Mouse (Mus musculus): ENCODE data around the gene Ifi27l2a. TPM values are rescaled to one million over a fixed set of nuclear protein-coding genes. Genes with fewer than 3 reads are reported as not detected.
"Not testable (repeated sequence)": the region's sequence is repeated elsewhere in the genome, so short reads cannot be mapped to it uniquely, and the experiment has no call there.

The Ifi27l2a gene
- polyA plus RNA-seq (2015; fragmentation: Nextera tagmentation; extraction: Ambion mirVana): 15.4 and 16.7 TPM in 2 replicates

- no peak within 1 kb of the TSS for H3K27ac ChIP-seq (ENCODE audit: low read length)
- no peak within 1 kb of the TSS for H3K4me3 ChIP-seq (ENCODE audit: low read length)
- 50% methylated on average over 3 of the region's 3 CpGs for WGBS
- no peaks in the 10 kb centered on the region for H3K9me3 ChIP-seq (ENCODE audit: control insufficient read depth, low read length)
- no peaks in the 10 kb centered on the region for H3K27me3 ChIP-seq (replicated peaks; ENCODE audit: control insufficient read depth, insufficient read depth, low read length)
- no peak for ATAC-seq
- no peaks in the 10 kb centered on the region for H3K36me3 ChIP-seq (ENCODE audit: control insufficient read depth, insufficient read depth, low read length)
- no peaks in the 10 kb centered on the region for H3K4me1 ChIP-seq (ENCODE audit: control insufficient read depth, insufficient read depth, low read length)
- H3K9ac ChIP-seq (ENCODE audit: low read depth, low read length): no peak within 1 kb of the TSS
- H3K4me2 ChIP-seq (ENCODE audit: low read depth, low read length): no peak within 1 kb of the TSS
These were observed at the start of gene Ifi27l2a for GRCm38 (mm10) chr12:103443524-103443923. Gene Ifi27l2a (minus strand): TSS chr12:103443680.

GRCm38 (mm10) chr12:103492767-103493166 lies 49.3 kb upstream of the Ifi27l2a start:
- ATAC-seq: peak; percentile 45; the same call in 1 of the 2 replicates
- no peaks in the 10 kb centered on the region for H3K9me3 ChIP-seq (ENCODE audit: control insufficient read depth, low read length)

GRCm38 (mm10) chr12:103491091-103491730 lies 47.7 kb upstream of the Ifi27l2a start:
- Histone ChIP-seq H3K4me3 (ENCODE audit: low read length) (no peak overlapping the region), H3K9ac (ENCODE audit: low read depth, low read length) (no peak overlapping the region), H3K9me3 (ENCODE audit: control insufficient read depth, low read length) (no peaks in the 10 kb centered on the region), H3K27me3 (replicated peaks; ENCODE audit: control insufficient read depth, insufficient read depth, low read length) (no peaks in the 10 kb centered on the region), H3K27ac (ENCODE audit: low read length) (no peak overlapping the region), H3K36me3 (ENCODE audit: control insufficient read depth, insufficient read depth, low read length) (no peaks in the 10 kb centered on the region), H3K4me2 (ENCODE audit: low read depth, low read length) (no peak overlapping the region), H3K4me1 (ENCODE audit: control insufficient read depth, insufficient read depth, low read length) (no peaks in the 10 kb centered on the region)
- no peak for ATAC-seq
- WGBS: 71% methylated on average over 3 of the region's 3 CpGs

More at GRCm38 (mm10) chr12:103492767-103493166, 49.3 kb upstream of the Ifi27l2a start:
- no peak overlapping the region for H3K9ac ChIP-seq (ENCODE audit: low read depth, low read length)
- H3K27ac ChIP-seq (ENCODE audit: low read length): no peak overlapping the region
- no peak overlapping the region for H3K4me3 ChIP-seq (ENCODE audit: low read length)
- H3K36me3 ChIP-seq (ENCODE audit: control insufficient read depth, insufficient read depth, low read length): no peaks in the 10 kb centered on the region
- H3K4me1 ChIP-seq (ENCODE audit: control insufficient read depth, insufficient read depth, low read length): no peaks in the 10 kb centered on the region
- 31% methylated on average over 5 of the region's 5 CpGs for WGBS
- H3K4me2 ChIP-seq (ENCODE audit: low read depth, low read length): no peak overlapping the region
- H3K27me3 ChIP-seq (replicated peaks; ENCODE audit: control insufficient read depth, insufficient read depth, low read length): no peaks in the 10 kb centered on the region

GRCm38 (mm10) chr12:103487750-103488149 lies 44.3 kb upstream of the Ifi27l2a start:
- no peaks in the 10 kb centered on the region for H3K9me3 ChIP-seq (ENCODE audit: control insufficient read depth, low read length)
- no peaks in the 10 kb centered on the region for H3K36me3 ChIP-seq (ENCODE audit: control insufficient read depth, insufficient read depth, low read length)
- no peaks in the 10 kb centered on the region for H3K4me1 ChIP-seq (ENCODE audit: control insufficient read depth, insufficient read depth, low read length)
- no peak overlapping the region for H3K27ac ChIP-seq (ENCODE audit: low read length)
- no peak overlapping the region for H3K4me3 ChIP-seq (ENCODE audit: low read length)
- no peaks in the 10 kb centered on the region for H3K27me3 ChIP-seq (replicated peaks; ENCODE audit: control insufficient read depth, insufficient read depth, low read length)
- no peak for ATAC-seq
- no peak overlapping the region for H3K4me2 ChIP-seq (ENCODE audit: low read depth, low read length)
- 61% methylated on average over 2 of the region's 2 CpGs for WGBS
- no peak overlapping the region for H3K9ac ChIP-seq (ENCODE audit: low read depth, low read length)

- Histone ChIP-seq H3K27me3 (replicated peaks; ENCODE audit: control insufficient read depth, insufficient read depth, low read length) (no peaks in the 10 kb centered on the region), H3K4me2 (ENCODE audit: low read depth, low read length) (no peak overlapping the region), H3K4me1 (ENCODE audit: control insufficient read depth, insufficient read depth, low read length) (no peaks in the 10 kb centered on the region), H3K27ac (ENCODE audit: low read length) (no peak overlapping the region), H3K9ac (ENCODE audit: low read depth, low read length) (no peak overlapping the region), H3K4me3 (ENCODE audit: low read length) (no peak overlapping the region), H3K36me3 (ENCODE audit: control insufficient read depth, insufficient read depth, low read length) (no peaks in the 10 kb centered on the region), H3K9me3 (ENCODE audit: control insufficient read depth, low read length) (no peaks in the 10 kb centered on the region)
- WGBS: 51% methylated on average over 4 of the region's 4 CpGs
- no peak for ATAC-seq
These were observed 43.8 kb upstream of the Ifi27l2a start for GRCm38 (mm10) chr12:103487276-103487675.

DNA sequence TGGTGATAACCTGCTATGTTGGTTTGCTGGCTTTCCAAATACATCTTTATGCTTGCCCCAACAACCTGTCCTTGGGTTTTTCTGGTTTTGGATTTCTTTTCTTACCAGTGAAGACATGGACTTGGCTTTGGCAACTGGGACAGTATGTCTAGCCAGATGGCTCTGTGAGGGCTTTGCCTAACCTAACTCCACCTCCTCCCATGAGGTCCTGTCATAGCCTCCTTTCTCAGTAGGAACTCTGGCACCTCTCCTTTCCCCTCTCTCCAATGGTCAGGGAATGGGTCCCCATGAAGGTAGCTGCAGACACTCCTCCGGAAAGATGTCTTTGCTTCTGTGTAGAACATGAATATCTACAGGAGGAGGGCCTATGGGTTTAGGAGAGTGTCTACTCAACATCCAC lies 43.2 kb upstream of the Ifi27l2a start:
- Histone ChIP-seq H3K4me3 (ENCODE audit: low read length) (no peak overlapping the region), H3K27me3 (replicated peaks; ENCODE audit: control insufficient read depth, insufficient read depth, low read length) (no peaks in the 10 kb centered on the region), H3K27ac (ENCODE audit: low read length) (no peak overlapping the region), H3K9me3 (ENCODE audit: control insufficient read depth, low read length) (no peaks in the 10 kb centered on the region), H3K36me3 (ENCODE audit: control insufficient read depth, insufficient read depth, low read length) (no peaks in the 10 kb centered on the region), H3K4me2 (ENCODE audit: low read depth, low read length) (no peak overlapping the region), H3K9ac (ENCODE audit: low read depth, low read length) (no peak overlapping the region), H3K4me1 (ENCODE audit: control insufficient read depth, insufficient read depth, low read length) (no peaks in the 10 kb centered on the region)
- no peak for ATAC-seq
- 88% methylated on average over 1 of the region's 1 CpGs for WGBS

GRCm38 (mm10) chr12:103484200-103484972 lies 40.9 kb upstream of the Ifi27l2a start:
- not testable (repeated sequence) for H3K4me3 ChIP-seq (ENCODE audit: low read length); H3K4me1 ChIP-seq (ENCODE audit: control insufficient read depth, insufficient read depth, low read length); H3K27me3 ChIP-seq (replicated peaks; ENCODE audit: control insufficient read depth, insufficient read depth, low read length); H3K9me3 ChIP-seq (ENCODE audit: control insufficient read depth, low read length); H3K36me3 ChIP-seq (ENCODE audit: control insufficient read depth, insufficient read depth, low read length); H3K4me2 ChIP-seq (ENCODE audit: low read depth, low read length); H3K9ac ChIP-seq (ENCODE audit: low read depth, low read length)
- WGBS: 56% methylated on average over 9 of the region's 9 CpGs
- 0 out of 2 replicates have a peak overlapping the region, but pooled peaks have one; percentile 7 for H3K27ac ChIP-seq (ENCODE audit: low read length)
- ATAC-seq: peak; percentile 85

DNA sequence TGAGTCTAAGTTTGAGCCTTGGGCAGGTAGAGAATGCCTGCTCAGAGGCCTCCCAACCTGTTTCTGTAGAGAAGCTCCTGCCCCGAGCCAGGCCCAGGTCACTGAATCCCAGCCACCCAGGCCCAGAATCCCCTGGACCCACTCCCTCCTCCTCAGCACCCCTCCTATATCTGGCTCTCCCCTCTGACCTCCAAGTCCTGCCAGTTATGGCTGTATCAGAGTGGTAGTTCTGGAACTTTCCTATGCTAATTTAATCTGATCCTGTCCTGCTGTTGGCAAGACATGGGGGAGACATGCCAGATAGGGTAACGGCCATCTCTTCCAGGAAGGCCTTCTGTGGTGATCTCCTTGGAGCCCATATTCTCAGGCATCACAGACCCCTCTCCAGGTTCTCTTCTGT lies 39.3 kb upstream of the Ifi27l2a start:
- Histone ChIP-seq H3K27me3 (replicated peaks; ENCODE audit: control insufficient read depth, insufficient read depth, low read length) (no peaks in the 10 kb centered on the region), H3K4me1 (ENCODE audit: control insufficient read depth, insufficient read depth, low read length) (no peaks in the 10 kb centered on the region), H3K4me2 (ENCODE audit: low read depth, low read length) (no peak overlapping the region), H3K36me3 (ENCODE audit: control insufficient read depth, insufficient read depth, low read length) (no peaks in the 10 kb centered on the region), H3K9ac (ENCODE audit: low read depth, low read length) (no peak overlapping the region), H3K27ac (ENCODE audit: low read length) (no peak overlapping the region), H3K4me3 (ENCODE audit: low read length) (no peak overlapping the region), H3K9me3 (ENCODE audit: control insufficient read depth, low read length) (no peaks in the 10 kb centered on the region)
- WGBS: 81% methylated on average over 2 of the region's 2 CpGs
- ATAC-seq: no peak

GRCm38 (mm10) chr12:103481671-103482070 lies 38.2 kb upstream of the Ifi27l2a start:
- no peak overlapping the region for H3K9ac ChIP-seq (ENCODE audit: low read depth, low read length)
- H3K27me3 ChIP-seq (replicated peaks; ENCODE audit: control insufficient read depth, insufficient read depth, low read length): no peaks in the 10 kb centered on the region
- WGBS: 74% methylated on average over 5 of the region's 5 CpGs
- H3K4me2 ChIP-seq (ENCODE audit: low read depth, low read length): no peak overlapping the region
- ATAC-seq: no peak
- H3K4me1 ChIP-seq (ENCODE audit: control insufficient read depth, insufficient read depth, low read length): no peaks in the 10 kb centered on the region; the same call in 1 of the 2 replicates
- no peak overlapping the region for H3K4me3 ChIP-seq (ENCODE audit: low read length)
- no peaks in the 10 kb centered on the region for H3K36me3 ChIP-seq (ENCODE audit: control insufficient read depth, insufficient read depth, low read length)
- no peak overlapping the region for H3K27ac ChIP-seq (ENCODE audit: low read length)
- H3K9me3 ChIP-seq (ENCODE audit: control insufficient read depth, low read length): no peaks in the 10 kb centered on the region

All from intestine, embryonic 16.5 days (tissue).